Mouse (Mus musculus) v-Abl transformed pro-B cells (cell line): ENCODE measurements at regions not wholly inside any gene's neighbourhood (a gene's known extent, or its start where the extent isn't known, plus 50 kb on each side); places are given as distances from the start of the nearest gene placed in this dataset.
"Not testable (repeated sequence)": the region's sequence is repeated elsewhere in the genome, so short reads cannot be mapped to it uniquely, and the experiment has no call there.

ENCODE experiments used
- in situ Hi-C, 2 experiments: fragments of 400-800 bp; cut with MboI; formaldehyde crosslinking; loops; one replicate each; pipeline ENCODE4 v1.15.1; 2025; ENCODE audit not compliant: unreplicated experiment in 2 of 2

- in situ Hi-C loops: no loop called here
Measured at GRCm38 (mm10) chr14:59075845-59076745, 66.6 kb downstream of the 1700129C05Rik start.

GRCm38 (mm10) chr14:59072323-59073039 lies 70.2 kb downstream of the 1700129C05Rik start:
- in situ Hi-C loops: no loop called here

- in situ Hi-C loops: no loop called here
Measured at GRCm38 (mm10) chr14:59070056-59070455, 72.6 kb downstream of the 1700129C05Rik start.

- in situ Hi-C loops: no loop called here
Measured at GRCm38 (mm10) chr14:59066456-59067220, 76.1 kb downstream of the 1700129C05Rik start.

- in situ Hi-C loops: no loop called here
Measured at GRCm38 (mm10) chr14:59063221-59063620, 79.5 kb downstream of the 1700129C05Rik start.

GRCm38 (mm10) chr14:59056832-59057231 lies 85.9 kb downstream of the 1700129C05Rik start:
- in situ Hi-C loops: no loop called here

- in situ Hi-C loops: no loop called here
Measured at GRCm38 (mm10) chr14:59055283-59055682, 87.4 kb downstream of the 1700129C05Rik start.

GRCm38 (mm10) chr14:59052421-59052820 lies 90.3 kb downstream of the 1700129C05Rik start:
- in situ Hi-C loops: no loop called here

- in situ Hi-C loops: no loop called here
Measured at GRCm38 (mm10) chr14:59051478-59051879, 91.2 kb downstream of the 1700129C05Rik start.

GRCm38 (mm10) chr14:59045687-59046086 lies 97.0 kb downstream of the 1700129C05Rik start:
- in situ Hi-C loops: no loop called here

GRCm38 (mm10) chr14:59045235-59045634 lies 97.5 kb downstream of the 1700129C05Rik start:
- in situ Hi-C loops: no loop called here

GRCm38 (mm10) chr14:59042152-59042551 lies 100.5 kb downstream of the 1700129C05Rik start:
- in situ Hi-C loops: no loop called here

GRCm38 (mm10) chr14:59025757-59026156 lies 116.9 kb downstream of the 1700129C05Rik start:
- in situ Hi-C loops: not testable (repeated sequence)

- in situ Hi-C loops: no loop called here
Measured at GRCm38 (mm10) chr14:59009534-59009933, 133.2 kb downstream of the 1700129C05Rik start.

GRCm38 (mm10) chr14:58999106-58999778 lies 143.5 kb downstream of the 1700129C05Rik start:
- in situ Hi-C loops: no loop called here

GRCm38 (mm10) chr14:58994994-58995393 lies 147.7 kb downstream of the 1700129C05Rik start:
- in situ Hi-C loops: no loop called here

- in situ Hi-C loops: no loop called here
Measured at GRCm38 (mm10) chr14:58989644-58990217, 153.0 kb downstream of the 1700129C05Rik start.

- in situ Hi-C loops: no loop called here
Measured at GRCm38 (mm10) chr14:58987688-58988087, 155.0 kb downstream of the 1700129C05Rik start.

GRCm38 (mm10) chr14:58985838-58986237 lies 156.9 kb downstream of the 1700129C05Rik start:
- in situ Hi-C loops: no loop called here

- in situ Hi-C loops: no loop called here
Measured at GRCm38 (mm10) chr14:58976791-58977190, 165.9 kb downstream of the 1700129C05Rik start.
